Comparison of ENCODE assay signal across 22 mouse cellular contexts in the genomic region with DNA sequence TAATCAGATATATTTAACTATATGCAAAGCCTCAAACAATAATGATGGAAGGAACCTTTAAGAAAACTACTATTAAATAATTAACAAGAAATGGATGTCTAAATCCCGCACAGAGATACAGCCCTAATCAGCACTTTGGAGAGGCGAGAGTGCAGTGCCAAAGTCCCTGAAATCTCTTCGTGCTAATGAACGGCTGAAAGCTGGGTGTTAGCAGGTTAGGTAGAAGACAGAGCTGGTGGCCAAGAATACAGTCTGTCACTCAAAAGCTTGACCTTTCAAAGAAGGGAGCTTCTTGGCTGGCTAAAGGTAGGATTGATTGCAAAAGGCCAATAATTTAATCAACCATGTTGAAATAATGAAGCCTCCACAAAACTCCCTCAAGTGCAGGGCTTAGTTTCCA. TPM values are rescaled to one million over a fixed set of nuclear protein-coding genes. Genes with fewer than 3 reads are reported as not detected.
A peak's percentile ranks its signal among the peaks of the same experiment; 100 is the strongest.
DNase-seq lines count a peak whose midpoint lies in the region; ATAC-seq and TF ChIP-seq lines count a peak whose summit lies in the region.
"Had no signal": no experiment of that assay in that cellular context is flagged by ENCODE, and none has a peak within 500 bp of the region (broad histone marks: within the 10 kb centered on the region; RNA-seq: fewer than 3 reads in every experiment).

No protein-coding gene starts in this region.

- no peak overlapping the region for H3K4me2 ChIP-seq in forebrain, embryonic 15.5 days (replicated peaks)
- no peak overlapping the region for H3K4me2 ChIP-seq in forebrain, embryonic 12.5 days
- H3K4me2 ChIP-seq in kidney, embryonic 14.5 days (replicated peaks; ENCODE audit: low read depth, low read length): no peak overlapping the region
- H3K4me2 ChIP-seq: heart, embryonic 12.5 days; hindbrain, embryonic 12.5 days; hindbrain, embryonic 15.5 days; intestine, embryonic 15.5 days had no signal

- H3K36me3 ChIP-seq in forebrain, embryonic 15.5 days: no peaks in the 10 kb centered on the region
- H3K36me3 ChIP-seq in forebrain, embryonic 12.5 days (replicated peaks): no peaks in the 10 kb centered on the region
- no peaks in the 10 kb centered on the region for H3K36me3 ChIP-seq in kidney, adult 2 months (ENCODE audit: control insufficient read depth, insufficient read depth, low read length)
- no peaks in the 10 kb centered on the region for H3K36me3 ChIP-seq in kidney, embryonic 14.5 days (ENCODE audit: control insufficient read depth, insufficient read depth, low read length)
- H3K36me3 ChIP-seq: heart, embryonic 12.5 days; hindbrain, embryonic 12.5 days; hindbrain, embryonic 15.5 days; intestine, embryonic 15.5 days had no signal

- no peak overlapping the region for H3K4me3 ChIP-seq in forebrain, embryonic 15.5 days
- H3K4me3 ChIP-seq in forebrain, embryonic 12.5 days (replicated peaks): no peak overlapping the region
- no peak overlapping the region for H3K4me3 ChIP-seq in kidney, adult 2 months (ENCODE audit: insufficient read depth, low read depth, low read length)
- no peak overlapping the region for H3K4me3 ChIP-seq in kidney, embryonic 14.5 days (ENCODE audit: low read length)
- H3K4me3 ChIP-seq: forebrain, embryonic 10.5 days; heart, embryonic 12.5 days; hindbrain, embryonic 12.5 days; hindbrain, embryonic 15.5 days; intestine, embryonic 15.5 days had no signal

- peaks cover 43% of the 10 kb centered on the region for H3K4me1 ChIP-seq in forebrain, embryonic 15.5 days
- H3K4me1 ChIP-seq in forebrain, embryonic 12.5 days: peaks cover 28% of the 10 kb centered on the region
- H3K4me1 ChIP-seq in kidney, adult 2 months (ENCODE audit: control insufficient read depth, insufficient read depth, low read length): peaks cover 30% of the 10 kb centered on the region
- H3K4me1 ChIP-seq in kidney, embryonic 14.5 days (ENCODE audit: control insufficient read depth, insufficient read depth, low read length): peaks cover 17% of the 10 kb centered on the region; the same call in 1 of the 2 replicates

- 52% methylated on average over 4 of the region's 4 CpGs for WGBS in forebrain, embryonic 15.5 days
- 70% methylated on average over 4 of the region's 4 CpGs for WGBS in forebrain, embryonic 12.5 days
- WGBS in kidney, adult 2 months: 46% methylated on average over 4 of the region's 4 CpGs
- 73% methylated on average over 4 of the region's 4 CpGs for WGBS in kidney, embryonic 14.5 days

- ATAC-seq in forebrain, embryonic 15.5 days (replicated peaks): no peak
- no peak for ATAC-seq in forebrain, embryonic 12.5 days (ENCODE audit: low FRiP score)
- no peak for ATAC-seq in kidney, embryonic 14.5 days (ENCODE audit: low FRiP score, low TSS enrichment)
- ATAC-seq: activated CD4-positive, CD25-positive, alpha-beta regulatory T cell, adult 4 months; forebrain, embryonic 14.5 days; intestine, embryonic 15.5 days had no signal

- TF ChIP-seq CTCF in kidney, adult 2 months (conservative IDR thresholded peaks at IDR 0.05; ENCODE audit: insufficient read depth, insufficient read length, low read depth, low read length): no peak
- no peak for TF ChIP-seq CTCF in brain, embryonic 14.5 days (IDR thresholded peaks at IDR 0.05; ENCODE audit: borderline replicate concordance, extremely low read depth, insufficient read depth, insufficient read length)

- H3K27me3 ChIP-seq in forebrain, embryonic 15.5 days: no peaks in the 10 kb centered on the region
- no peaks in the 10 kb centered on the region for H3K27me3 ChIP-seq in forebrain, embryonic 12.5 days
- no peaks in the 10 kb centered on the region for H3K27me3 ChIP-seq in kidney, adult 2 months (replicated peaks; ENCODE audit: control insufficient read depth, insufficient read depth, low read length)
- no peaks in the 10 kb centered on the region for H3K27me3 ChIP-seq in kidney, embryonic 14.5 days (ENCODE audit: control insufficient read depth, insufficient read depth, low read length)
- H3K27me3 ChIP-seq: heart, embryonic 12.5 days; hindbrain, embryonic 12.5 days; hindbrain, embryonic 15.5 days; intestine, embryonic 15.5 days had no signal

- DNase-seq in heart, adult 11 months: peak; percentile 80
- no peak for DNase-seq in heart, postnatal 14 days
- peak; percentile 56 for DNase-seq in kidney, adult 2 months
- DNase-seq in brain, embryonic 14.5 days (ENCODE audit: low read depth): peak; percentile 47
- no peak for DNase-seq in layer of hippocampus, adult 11-12 months (ENCODE audit: low spot score)
- DNase-seq: adrenal gland, adult 8-10 months; adrenal gland, postnatal 25 days; cerebellum, adult 18-20 months; cerebellum, adult 9-10 months; cerebellum, postnatal 14 days; gastrocnemius, postnatal 25 days had no signal

- H3K27ac ChIP-seq in forebrain, embryonic 15.5 days (replicated peaks): 0 out of 2 replicates have a peak overlapping the region, but pooled peaks have one; percentile 31
- no peak overlapping the region for H3K27ac ChIP-seq in forebrain, embryonic 12.5 days
- no peak overlapping the region for H3K27ac ChIP-seq in kidney, adult 2 months (ENCODE audit: insufficient read depth, low read depth, low read length)
- no peak overlapping the region for H3K27ac ChIP-seq in kidney, embryonic 14.5 days (ENCODE audit: low read depth, low read length)
- H3K27ac ChIP-seq: forebrain, embryonic 10.5 days; hindbrain, embryonic 12.5 days; hindbrain, embryonic 15.5 days; intestine, embryonic 15.5 days had no signal

- intact Hi-C loops in heart, postnatal 14 days (cut with DNase I): no loop called here

- TF ChIP-seq POLR2A in kidney, adult 2 months (IDR thresholded peaks at IDR 0.05; ENCODE audit: low read depth, low read length): no peak
- TF ChIP-seq POLR2A in brain, embryonic 14.5 days (IDR thresholded peaks at IDR 0.05; ENCODE audit: borderline replicate concordance, extremely low read depth, insufficient read depth, insufficient read length, poor library complexity, severe bottlenecking): no peak

- H3K9ac ChIP-seq in forebrain, embryonic 15.5 days (replicated peaks): no peak overlapping the region
- no peak overlapping the region for H3K9ac ChIP-seq in forebrain, embryonic 12.5 days
- H3K9ac ChIP-seq in kidney, embryonic 14.5 days (ENCODE audit: low read depth, low read length): no peak overlapping the region
- H3K9ac ChIP-seq: heart, embryonic 12.5 days; hindbrain, embryonic 12.5 days; hindbrain, embryonic 15.5 days; intestine, embryonic 15.5 days had no signal

- no peaks in the 10 kb centered on the region for H3K9me3 ChIP-seq in forebrain, embryonic 15.5 days
- H3K9me3 ChIP-seq in forebrain, embryonic 12.5 days: no peaks in the 10 kb centered on the region
- H3K9me3 ChIP-seq in kidney, embryonic 14.5 days (ENCODE audit: control insufficient read depth, low read length): no peaks in the 10 kb centered on the region
- H3K9me3 ChIP-seq: forebrain, embryonic 10.5 days; heart, embryonic 12.5 days; hindbrain, embryonic 12.5 days; hindbrain, embryonic 15.5 days; intestine, embryonic 15.5 days had no signal

RNA-seq across cellular contexts. Expression of gene Gm10638, which starts 11.3 kb away (rescaled TPM):
- polyA plus RNA-seq in forebrain, embryonic 15.5 days (2015; fragmentation: Nextera tagmentation; extraction: Ambion mirVana): 8.7 and 12.0 TPM in 2 replicates
- polyA plus RNA-seq in forebrain, embryonic 12.5 days (2016; fragmentation: Nextera tagmentation; extraction: Ambion mirVana): 9.1 and 10.1 TPM in 2 replicates
- total RNA-seq in heart, postnatal 14 days (2021): 1 to 10 TPM; 2.8 to 3.0 TPM
- 1.5 and 2.2 TPM in 2 replicates for polyA plus RNA-seq in kidney, adult 2 months (2012; rRNA removed)
- 5.6 and 6.7 TPM in 2 replicates for polyA plus RNA-seq in kidney, embryonic 14.5 days (2014; fragmentation: Nextera tagmentation; extraction: Ambion mirVana)
- polyA plus RNA-seq in brain, embryonic 14.5 days (2012; rRNA removed): 1.7 and 2.5 TPM in 2 replicates
- total RNA-seq: hematopoietic stem cell, adult 5-6 weeks had no signal
- polyA plus RNA-seq: activated CD4-positive, CD25-positive, alpha-beta regulatory T cell, adult 4 months had no signal

RNA-seq across cellular contexts. Expression of gene Siah1a, which starts 11.6 kb away (rescaled TPM):
- polyA plus RNA-seq in forebrain, embryonic 15.5 days (2015; fragmentation: Nextera tagmentation; extraction: Ambion mirVana): 108 and 112 TPM in 2 replicates
- polyA plus RNA-seq in forebrain, embryonic 12.5 days (2016; fragmentation: Nextera tagmentation; extraction: Ambion mirVana): 92.0 and 95.3 TPM in 2 replicates
- 10 to 100 TPM; 16.8 to 19.1 TPM for total RNA-seq in heart, postnatal 14 days (2021)
- 18.4 and 19.8 TPM in 2 replicates for polyA plus RNA-seq in kidney, adult 2 months (2012; rRNA removed)
- polyA plus RNA-seq in kidney, embryonic 14.5 days (2014; fragmentation: Nextera tagmentation; extraction: Ambion mirVana): 50.3 and 54.0 TPM in 2 replicates
- 66.4 and 79.3 TPM in 2 replicates for polyA plus RNA-seq in brain, embryonic 14.5 days (2012; rRNA removed)

Comparison
In these comparisons a context has a peak if more than half of its experiments do, and no peak if none do; other contexts are left out.
1. DNase-seq: peak in heart, adult 11 months (single experiment), kidney, adult 2 months (single experiment) and brain, embryonic 14.5 days (single experiment); none in heart, postnatal 14 days (0 of 2) and layer of hippocampus, adult 11-12 months (single experiment).